Mouse (Mus musculus): ENCODE measurements at regions not wholly inside any gene's neighbourhood (a gene's known extent, or its start where the extent isn't known, plus 50 kb on each side); places are given as distances from the start of the nearest gene placed in this dataset.

GRCm38 (mm10) chr12:6307248-6307963 lies 931.9 kb upstream of the Klhl29 start:
- DNase-seq: peak; percentile 10

- DNase-seq: no peak
These were observed 912.1 kb upstream of the Klhl29 start for GRCm38 (mm10) chr12:6287622-6288021.

GRCm38 (mm10) chr12:6263962-6264361 lies 888.5 kb upstream of the Klhl29 start:
- DNase-seq: no peak
